8 mouse cellular contexts compared by ENCODE assay signal in genomic region chr3:84696428-84696917, GRCm38 (mm10). TPM values are rescaled to one million over a fixed set of nuclear protein-coding genes. Genes with fewer than 3 reads are reported as not detected.
DNase-seq lines count a peak whose midpoint lies in the region; ATAC-seq and TF ChIP-seq lines count a peak whose summit lies in the region.

No protein-coding gene starts in this region.

- intact Hi-C loops in left cerebral cortex, postnatal 36 days (cut with DNase I) = loop anchor here (10.0 kb wide), 1 partner anchor 118 kb away; the partner anchor contains the start of gene Fbxw7

- peak; percentile 80 for ATAC-seq in lung, embryonic 14.5 days (ENCODE audit: insufficient read depth)
- ATAC-seq in erythroid progenitor cell, adult 5-6 weeks (replicated peaks; ENCODE audit: low FRiP score, poor library complexity, severe bottlenecking) = no peak

- no peak for TF ChIP-seq CTCF in lung, embryonic 14.5 days (IDR thresholded peaks at IDR 0.05; ENCODE audit: low read depth)
- no peak for TF ChIP-seq CTCF in lung, adult 2 months (IDR thresholded peaks at IDR 0.05; ENCODE audit: insufficient read depth, low read length)

- peak overlapping the region; percentile 70 for H3K27ac ChIP-seq in lung, embryonic 14.5 days (ENCODE audit: low read depth)

- no peak for TF ChIP-seq POLR2A in lung, adult 2 months (IDR thresholded peaks at IDR 0.05; ENCODE audit: borderline replicate concordance, extremely low read depth, low read depth, low read length)

- no peak overlapping the region for H3K4me3 ChIP-seq in lung, embryonic 14.5 days (ENCODE audit: low read depth, low read length)
- H3K4me3 ChIP-seq in lung, adult 2 months (replicated peaks; ENCODE audit: extremely low read depth, low read depth, low read length) = no peak overlapping the region

- H3K4me2 ChIP-seq in lung, embryonic 14.5 days = peak overlapping the region; percentile 46

- H3K9me3 ChIP-seq in lung, embryonic 14.5 days (ENCODE audit: low read depth, low read length) = no peaks in the 10 kb centered on the region

- H3K36me3 ChIP-seq in lung, embryonic 14.5 days (ENCODE audit: insufficient read depth) = no peaks in the 10 kb centered on the region

- H3K9ac ChIP-seq in lung, embryonic 14.5 days = no peak overlapping the region

- peaks cover 6% of the 10 kb centered on the region; the same call in 1 of the 2 replicates for H3K4me1 ChIP-seq in lung, embryonic 14.5 days (ENCODE audit: insufficient read depth)
- peaks cover 4% of the 10 kb centered on the region; the same call in 1 of the 2 replicates for H3K4me1 ChIP-seq in lung, adult 2 months (ENCODE audit: control insufficient read depth, insufficient read depth, low read length)

- no peaks in the 10 kb centered on the region for H3K27me3 ChIP-seq in lung, embryonic 14.5 days (ENCODE audit: insufficient read depth, low read length)

- 13% methylated on average over 18 of the region's 18 CpGs for WGBS in lung, embryonic 14.5 days
- 24% methylated on average over 18 of the region's 18 CpGs for WGBS in lung, adult 2 months

- peak; percentile 23 to 36 for DNase-seq in cerebellum, postnatal 14 days
- DNase-seq in cerebellum, postnatal 4 days (ENCODE audit: low spot score in 2 of 2) = no peak
- DNase-seq in lung, embryonic 14.5 days = peak; percentile 93
- DNase-seq in lung, adult 2 months = no peak
- DNase-seq in frontal cortex, adult 2 months (ENCODE audit: extremely low spot score in 1 of 2, low spot score in 1 of 2) = peak; percentile 63 to 71
- DNase-seq in left cerebral cortex, postnatal 36 days (ENCODE audit: low spot score in 2 of 2) = peak; percentile 47 to 59
- DNase-seq in right cerebral cortex, postnatal 14 days = peak; percentile 40

RNA-seq across cellular contexts. Expression of gene Tmem154, which starts 30.5 kb away (rescaled TPM):
- 1.4 and 2.1 TPM in 2 replicates for polyA plus RNA-seq in lung, embryonic 14.5 days (2014; fragmentation: Nextera tagmentation; extraction: Ambion mirVana)
- 6.4 and 11.9 TPM in 2 replicates for polyA plus RNA-seq in lung, adult 2 months (2012; rRNA removed)
- polyA plus RNA-seq in frontal cortex, adult 2 months (2012; rRNA removed) = 0.70 and 0.80 TPM in 2 replicates
- total RNA-seq in left cerebral cortex, postnatal 36 days (2021) = under 1 TPM; 0.20 to 0.32 TPM
- total RNA-seq in erythroid progenitor cell, adult 5-6 weeks (2015; ENCODE audit: low replicate concordance) = 9.2 and 13.7 TPM in 2 replicates
- 2.3 and 4.4 TPM in 2 replicates for total RNA-seq in erythroid progenitor cell, adult 5-6 weeks (2017; ENCODE audit: low replicate concordance)

Comparison
In these comparisons a context has a peak if more than half of its experiments do, and no peak if none do; other contexts are left out.
1. DNase-seq: peak in cerebellum, postnatal 14 days (2 of 2), lung, embryonic 14.5 days (single experiment), frontal cortex, adult 2 months (2 of 2), left cerebral cortex, postnatal 36 days (2 of 2) and right cerebral cortex, postnatal 14 days (single experiment); none in cerebellum, postnatal 4 days (0 of 2) and lung, adult 2 months (single experiment).